Mouse (Mus musculus): ENCODE results near the gene Rps26.

DNA sequence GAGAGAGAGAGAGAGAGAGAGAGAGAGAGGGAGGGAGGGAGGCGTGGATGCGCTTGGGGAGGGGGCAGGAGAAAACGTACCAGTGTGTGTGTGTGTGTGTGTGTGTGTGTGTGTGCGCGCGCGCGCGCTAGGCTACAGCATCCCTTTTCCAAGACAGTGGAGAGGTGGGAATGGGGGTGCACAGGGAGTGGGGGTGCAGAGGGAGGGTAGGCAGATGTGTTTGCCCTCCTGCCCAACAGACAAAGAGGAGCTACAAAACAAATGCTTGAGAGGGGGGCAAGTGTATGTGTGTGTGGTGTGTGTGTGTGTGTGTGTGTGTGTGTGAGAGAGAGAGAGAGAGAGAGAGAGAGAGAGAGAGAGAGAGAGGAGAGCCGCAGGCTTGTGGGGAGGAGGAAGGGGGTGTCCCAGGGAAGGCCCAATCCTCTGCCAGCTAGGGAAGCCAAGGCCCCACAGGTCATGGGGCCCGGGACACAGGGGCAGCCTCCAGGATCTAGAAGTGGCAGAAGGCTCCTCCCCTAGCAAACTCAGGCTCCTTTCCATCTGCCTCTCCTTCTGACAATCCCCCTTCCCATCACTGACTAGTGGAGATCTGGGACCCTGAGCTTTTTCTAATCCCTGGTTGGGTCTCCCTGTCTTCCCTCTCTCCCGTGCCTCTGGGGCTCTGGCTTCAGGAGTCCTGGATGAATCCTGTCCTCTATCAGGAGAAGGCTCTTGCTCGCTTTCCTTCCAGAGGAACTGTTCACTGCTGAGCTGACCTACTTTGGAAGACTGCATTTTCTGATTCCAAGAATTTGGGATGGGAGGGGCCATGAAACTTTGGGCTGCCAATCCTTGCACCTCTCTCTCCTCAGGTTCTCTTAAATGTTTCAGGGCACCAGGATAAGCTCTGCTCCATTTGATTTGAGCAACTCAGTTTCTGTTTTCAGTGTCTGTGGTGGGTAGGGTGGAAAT lies 19.9 kb upstream of the Rps26 start:
- TF ChIP-seq POLR2AphosphoS5 (IDR thresholded peaks at IDR 0.05; ENCODE audit: insufficient replicate concordance, low read depth, low read length) (no peak), GATA1 (IDR thresholded peaks at IDR 0.05; ENCODE audit: borderline replicate concordance, low read length) (no peak), CTCF (IDR thresholded peaks at IDR 0.05; ENCODE audit: low read depth, low read length) (no peak)

Data from G1E (cell line).